Mouse (Mus musculus) layer of hippocampus, adult 9-11 months (tissue): Measurements from ENCODE around the gene Zfp367.

Experiments
- DNase-seq: peaks from one replicate; pipeline ENCODE4 v3.0.0; 2022

Gene Zfp367

DNA sequence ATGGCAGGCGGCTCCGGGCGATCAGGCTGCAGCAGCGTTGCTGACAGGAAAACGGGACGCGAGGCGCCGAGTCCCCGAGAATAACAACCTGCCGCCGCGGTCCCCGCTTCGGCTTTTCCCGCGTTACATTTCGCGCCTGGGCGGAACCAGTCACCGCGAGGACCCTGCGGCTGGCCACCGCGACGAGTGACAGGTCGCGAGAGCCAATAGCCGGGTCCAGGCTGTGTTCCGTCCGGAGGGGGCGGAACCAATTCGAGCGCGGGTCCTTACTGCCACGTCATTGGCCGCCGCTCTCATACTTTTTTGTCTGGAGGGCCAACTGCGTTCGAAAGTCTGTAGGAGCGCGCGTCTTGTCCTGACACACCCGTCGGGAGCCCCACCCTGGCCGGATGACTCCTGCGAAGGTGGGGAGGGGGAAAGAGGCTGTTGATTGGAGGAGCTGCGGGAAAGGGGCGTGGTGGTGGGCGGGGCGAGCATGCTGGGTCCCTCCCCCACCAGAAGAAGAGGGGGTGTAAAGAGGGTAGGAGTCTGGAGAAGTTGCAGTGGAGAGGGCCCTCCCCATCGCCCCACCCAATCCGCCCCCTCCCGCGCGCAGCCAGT, at the start of gene Zfp367:
TSS of gene Zfp367 (minus strand) at position 120 of the 600 bp plus-strand sequence.
- DNase-seq = peak; percentile 98

- DNase-seq = no peak
Observed at GRCm38 (mm10) chr13:64200911-64201310, 47.9 kb upstream of the Zfp367 start.

- DNase-seq = no peak
Observed at GRCm38 (mm10) chr13:64198310-64198709, 45.3 kb upstream of the Zfp367 start.

DNA sequence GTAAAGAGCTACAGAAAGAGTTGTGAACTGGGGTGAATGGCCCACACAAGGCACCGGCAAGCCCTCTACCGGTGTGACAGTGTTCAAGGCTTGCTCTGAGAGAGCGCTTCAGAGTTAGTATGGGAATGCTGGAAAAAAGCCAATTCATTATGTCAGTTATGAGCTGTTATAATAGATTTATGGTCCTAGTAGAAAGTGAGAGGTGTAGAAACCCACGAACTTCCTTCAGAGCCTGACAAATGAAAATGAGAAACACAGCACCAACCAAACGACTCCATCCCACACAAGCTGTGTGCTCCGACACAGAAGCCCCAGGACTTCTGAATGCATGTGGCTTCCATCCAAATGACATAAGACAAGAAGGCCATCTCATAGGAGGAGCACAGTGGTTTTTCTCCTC, 44.9 kb upstream of the Zfp367 start:
- no peak for DNase-seq

DNA sequence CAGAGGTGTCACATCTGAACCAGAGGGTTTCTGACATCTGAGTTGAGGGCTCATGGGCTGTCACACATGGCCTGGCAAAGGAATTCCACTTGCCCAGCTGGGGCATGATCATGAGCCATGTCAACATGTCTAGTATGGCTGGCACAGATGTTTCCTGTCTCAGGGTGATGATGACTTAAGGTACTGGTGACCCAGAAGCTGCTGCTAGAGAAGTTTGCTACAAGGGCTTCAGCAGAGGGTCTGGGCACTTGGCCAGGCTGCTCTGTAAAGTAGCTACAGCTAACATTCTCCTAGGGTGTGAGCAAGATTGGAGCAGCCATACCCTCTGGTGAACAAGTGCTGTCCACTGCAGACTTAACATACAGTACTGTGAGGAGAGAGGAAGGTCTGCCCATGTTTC, 34.1 kb upstream of the Zfp367 start:
- no peak for DNase-seq

- no peak for DNase-seq
Observed at GRCm38 (mm10) chr13:64186516-64186915, 33.5 kb upstream of the Zfp367 start.

GRCm38 (mm10) chr13:64185586-64185985, 32.6 kb upstream of the Zfp367 start:
- no peak for DNase-seq

- DNase-seq = no peak
Observed at GRCm38 (mm10) chr13:64185176-64185575, 32.2 kb upstream of the Zfp367 start.

DNA sequence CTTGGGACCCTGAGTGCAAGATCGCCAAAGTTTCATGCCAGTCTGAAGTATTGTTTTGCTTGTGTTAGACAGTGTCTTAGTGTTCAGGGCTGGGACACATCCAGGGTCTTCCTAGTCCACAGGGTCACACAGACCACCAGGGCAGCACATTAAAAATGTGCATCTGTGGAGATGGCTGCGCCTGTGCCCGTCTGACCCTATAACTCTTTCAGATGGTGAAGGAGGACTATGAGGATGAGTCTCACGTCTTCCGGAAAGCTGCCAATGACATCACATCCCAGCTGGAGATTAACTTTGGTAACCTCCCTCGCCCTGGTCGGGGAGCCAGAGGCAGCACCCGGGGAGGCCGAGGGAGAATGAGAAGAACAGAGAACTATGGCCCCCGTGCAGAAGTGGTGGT, 31.4 kb upstream of the Zfp367 start:
- no peak for DNase-seq

DNA sequence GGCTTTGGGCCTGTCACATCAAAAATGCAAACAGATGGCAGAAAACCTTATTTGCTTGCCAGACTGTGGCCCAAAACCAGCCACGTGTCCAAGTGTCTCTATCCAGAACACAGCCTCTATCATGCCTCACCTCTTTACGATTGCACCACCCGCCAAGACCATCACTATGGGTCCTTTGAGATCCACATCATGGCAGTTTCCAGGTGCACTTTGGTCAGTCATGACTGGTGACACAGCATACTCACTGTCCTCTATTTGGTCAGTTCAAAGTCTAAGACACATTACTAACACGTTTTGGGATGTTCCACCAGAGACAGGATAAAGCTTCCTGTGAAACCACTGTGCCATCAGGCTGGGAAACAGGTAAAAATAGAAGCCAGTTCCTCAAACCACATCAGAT, 30.6 kb upstream of the Zfp367 start:
- no peak for DNase-seq

GRCm38 (mm10) chr13:64182091-64182490, 29.1 kb upstream of the Zfp367 start:
- DNase-seq = no peak

GRCm38 (mm10) chr13:64180888-64181287, 27.9 kb upstream of the Zfp367 start:
- DNase-seq = no peak

DNA sequence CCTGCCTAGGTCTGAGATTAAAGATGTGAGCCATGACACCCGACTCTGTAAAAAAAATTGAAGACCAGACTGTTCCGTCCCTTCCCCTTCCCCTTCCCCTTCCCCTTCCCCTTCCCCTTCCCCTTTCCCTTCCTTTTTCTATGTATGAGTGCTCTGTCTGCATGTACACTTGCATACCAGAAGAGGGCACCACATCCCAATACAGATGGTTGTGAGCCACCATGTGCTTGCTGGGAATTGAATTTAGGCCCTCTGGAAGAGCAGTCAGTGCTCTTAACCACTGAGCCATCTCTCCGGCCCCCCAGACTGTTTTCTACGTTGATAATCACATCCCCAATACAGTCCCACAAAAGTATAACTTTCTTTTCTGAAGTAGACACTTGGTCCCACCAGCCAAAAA, 27.3 kb upstream of the Zfp367 start:
- DNase-seq = no peak

- no peak for DNase-seq
Observed at GRCm38 (mm10) chr13:64178746-64179652, 26.0 kb upstream of the Zfp367 start.

DNA sequence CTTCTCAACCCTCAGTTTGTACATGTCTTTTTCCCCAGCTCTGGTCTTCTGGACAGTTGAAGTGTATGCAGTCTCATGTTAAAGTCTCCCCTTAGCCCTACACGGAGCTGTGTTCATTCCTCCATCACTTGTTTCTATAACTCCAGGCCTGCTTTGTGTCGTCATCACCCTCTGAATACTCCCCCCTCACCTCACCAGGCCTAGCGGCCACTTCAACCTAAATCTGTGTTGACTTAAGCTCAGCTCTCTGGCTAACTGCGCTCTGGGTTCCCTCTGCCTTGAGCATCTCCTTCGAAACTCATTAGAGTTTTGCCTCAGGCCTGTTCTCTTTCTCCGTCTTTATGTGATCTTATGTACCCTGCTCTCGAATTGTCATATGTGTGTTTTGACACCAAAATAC, 25.0 kb upstream of the Zfp367 start:
- no peak for DNase-seq

GRCm38 (mm10) chr13:64169746-64170145, 16.7 kb upstream of the Zfp367 start:
- DNase-seq = no peak

- no peak for DNase-seq
Observed at GRCm38 (mm10) chr13:64163147-64163715, 10.2 kb upstream of the Zfp367 start.

DNA sequence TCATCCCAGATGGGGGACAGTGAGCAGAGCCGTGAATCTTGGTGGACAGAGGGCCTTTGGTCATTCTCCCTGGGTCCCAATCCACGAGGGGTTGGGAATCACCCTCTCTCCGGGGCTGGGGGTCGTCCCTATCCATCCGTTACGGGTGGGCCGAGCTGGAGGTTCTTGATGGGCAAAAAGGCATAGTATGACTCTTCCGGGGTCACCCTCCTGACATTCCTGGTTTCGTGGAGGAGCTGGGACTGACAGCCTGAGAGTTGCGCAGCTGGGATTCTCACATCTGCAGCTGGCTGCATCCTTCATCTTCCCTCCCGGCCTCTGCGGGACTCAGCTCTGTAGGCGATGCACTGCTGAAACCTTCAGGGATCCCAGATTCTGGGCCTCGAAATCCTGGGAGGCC, 9.6 kb upstream of the Zfp367 start:
- DNase-seq = no peak

- DNase-seq = peak; percentile 48
Observed at GRCm38 (mm10) chr13:64161916-64162611, 9.1 kb upstream of the Zfp367 start.

DNA sequence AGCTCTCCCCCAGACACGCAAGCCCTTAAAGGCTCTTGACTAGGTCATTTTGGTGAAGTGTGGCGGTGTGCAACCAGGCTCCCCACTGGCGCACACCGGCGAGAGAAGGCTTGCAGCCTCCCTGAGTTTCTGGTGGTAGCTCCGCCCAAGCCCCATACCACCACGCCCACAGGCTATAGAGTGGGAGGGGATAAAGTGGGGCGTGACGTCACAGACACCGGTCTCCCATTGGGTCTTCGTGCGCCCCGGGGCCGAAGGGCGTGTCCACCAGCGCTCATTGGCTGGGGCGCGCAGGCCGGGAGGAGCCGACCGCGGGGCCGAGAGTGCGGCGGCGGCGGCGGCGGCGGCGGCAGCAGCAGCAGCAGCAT, 8.5 kb upstream of the Zfp367 start, which contains the start of gene Habp4:
TSS of gene Habp4 (plus strand) at position 277 of the 368 bp plus-strand sequence.
- peak; percentile 99 for DNase-seq

GRCm38 (mm10) chr13:64156966-64157365, 4.0 kb upstream of the Zfp367 start:
- DNase-seq = no peak

GRCm38 (mm10) chr13:64155171-64155571, 2.2 kb upstream of the Zfp367 start:
- no peak for DNase-seq

DNA sequence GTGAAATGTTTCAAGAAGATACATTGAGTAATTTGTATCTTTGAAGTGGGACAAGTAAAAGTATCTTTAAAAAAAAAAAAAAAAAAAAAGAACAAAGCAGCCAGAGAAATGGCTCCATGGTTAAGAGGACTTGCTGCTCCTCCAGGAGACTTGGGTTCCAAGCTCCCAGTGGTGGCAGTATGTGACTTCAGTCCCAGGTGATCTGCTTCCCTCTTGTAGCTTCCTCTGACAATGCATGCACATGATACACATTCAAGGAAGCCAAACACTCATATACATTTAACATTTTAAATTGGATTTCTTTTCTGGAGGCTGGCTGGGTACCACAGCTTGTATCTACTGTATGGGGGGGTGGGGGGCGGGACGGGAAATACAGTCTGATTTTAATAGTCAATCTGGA, 1.6 kb upstream of the Zfp367 start:
- DNase-seq = no peak
